Mouse (Mus musculus) thymus, adult 2 months (tissue): ENCODE measurements around the gene Slc12a4. TPM values are rescaled to one million over a fixed set of nuclear protein-coding genes. Genes with fewer than 3 reads are reported as not detected.

Experiments used
- DNase-seq: peaks from one replicate; pipeline ENCODE4 v3.0.0; 2021
- H3K27ac ChIP-seq: fragments of 200-500 bp; 2 replicates; pipeline ENCODE4 v1.5.1; 2012; ENCODE audit warnings: low read length, control low read depth; ENCODE audit not compliant: control insufficient read depth, insufficient read depth
- H3K27me3 ChIP-seq: fragments of 200-500 bp; 2 replicates; pipeline ENCODE4 v1.6.1; 2012; ENCODE audit warnings: mild to moderate bottlenecking, low read length, moderate library complexity, mixed read lengths; ENCODE audit not compliant: control insufficient read depth, insufficient read depth
- H3K36me3 ChIP-seq: fragments of 200-500 bp; 2 replicates; pipeline ENCODE4 v1.6.1; 2012; ENCODE audit warnings: mild to moderate bottlenecking, low read length, moderate library complexity; ENCODE audit not compliant: control insufficient read depth, insufficient read depth
- H3K4me1 ChIP-seq: fragments of 200-500 bp; replicated peaks from 2 replicates; pipeline ENCODE4 v1.6.1; 2012; ENCODE audit warnings: low read length; ENCODE audit not compliant: control insufficient read depth, insufficient read depth
- H3K4me3 ChIP-seq: fragments of 200-500 bp; 2 replicates; pipeline ENCODE4 v1.5.1; 2012; ENCODE audit warnings: mild to moderate bottlenecking, low read length, control low read depth, moderate library complexity; ENCODE audit not compliant: control insufficient read depth, insufficient read depth
- CTCF ChIP-seq: fragments of 200-500 bp; IDR thresholded peaks from 2 replicates; pipeline ENCODE4 v1.5.1; 2012; ENCODE audit warnings: mild to moderate bottlenecking, control low read depth, low read length, moderate library complexity, borderline replicate concordance; ENCODE audit not compliant: control insufficient read depth, poor library complexity, insufficient read depth; ENCODE audit errors: extremely low read depth
- POLR2A ChIP-seq: fragments of 200-500 bp; IDR thresholded peaks from 2 replicates; pipeline ENCODE4 v1.6.1; 2012; ENCODE audit warnings: mild to moderate bottlenecking, low read length, control low read depth, moderate library complexity; ENCODE audit not compliant: control insufficient read depth, poor library complexity, insufficient read depth; ENCODE audit errors: extremely low read depth
- WGBS: fragments of 180-500 bp; shearing (Covaris S2); methylation state at CpG from one replicate; pipeline ENCODE4 v1.1.7; 2018; 5-methylcytosine and 5-hydroxymethylcytosine counted together
- polyA plus RNA-seq: library from polyadenylated mRNA; depleted of rRNA; stranded (reverse); fragments of >200 nt; gene quantifications from 2 replicates; pipeline ENCODE4 v1.2.3, GENCODE M21; 2012

The Slc12a4 gene
- polyA plus RNA-seq, 1 experiment = 69.3 TPM

- Histone ChIP-seq H3K4me3 (no peak overlapping the region), H3K27ac (no peak overlapping the region), H3K4me1 (no peaks in the 10 kb centered on the region), H3K27me3 (no peaks in the 10 kb centered on the region), H3K36me3 (peaks cover 15% of the 10 kb centered on the region)
- TF ChIP-seq CTCF (no peak), POLR2A (no peak)
- WGBS = 87% methylated on average over 7 of the region's 7 CpGs
- no peak for DNase-seq
Measured at GRCm38 (mm10) chr8:105951057-105951659, 14.7 kb downstream of the Slc12a4 start.

GRCm38 (mm10) chr8:105949350-105949749 lies 16.5 kb downstream of the Slc12a4 start:
- Histone ChIP-seq H3K36me3 (peaks cover 23% of the 10 kb centered on the region), H3K27me3 (no peaks in the 10 kb centered on the region), H3K27ac (no peak overlapping the region), H3K4me3 (no peak overlapping the region), H3K4me1 (no peaks in the 10 kb centered on the region)
- no peak for DNase-seq
- no peak for TF ChIP-seq CTCF
- no peak for TF ChIP-seq POLR2A
- WGBS = 88% methylated on average over 10 of the region's 10 CpGs

- no peak for TF ChIP-seq CTCF
- no peak for TF ChIP-seq POLR2A
- Histone ChIP-seq H3K36me3 (peaks cover 17% of the 10 kb centered on the region), H3K27me3 (no peaks in the 10 kb centered on the region), H3K27ac (no peak within 1 kb of the TSS), H3K4me3 (no peak within 1 kb of the TSS), H3K4me1 (peaks cover 9% of the 10 kb centered on the region)
- no peak for DNase-seq
- 95% methylated on average over 8 of the region's 8 CpGs for WGBS
Measured at GRCm38 (mm10) chr8:105943321-105943739, 22.6 kb downstream of the Slc12a4 start, which contains the start of gene Lcat. Lcat (minus strand) TSS chr8:105943382.

GRCm38 (mm10) chr8:105942542-105942941 lies 23.4 kb downstream of the Slc12a4 start:
- Histone ChIP-seq H3K4me3 (no peak overlapping the region), H3K27ac (no peak overlapping the region), H3K36me3 (peaks cover 14% of the 10 kb centered on the region), H3K27me3 (no peaks in the 10 kb centered on the region), H3K4me1 (peaks cover 11% of the 10 kb centered on the region)
- 98% methylated on average over 5 of the region's 5 CpGs for WGBS
- no peak for DNase-seq
- TF ChIP-seq POLR2A = no peak
- no peak for TF ChIP-seq CTCF

GRCm38 (mm10) chr8:105942026-105942425 lies 23.9 kb downstream of the Slc12a4 start:
- H3K36me3 ChIP-seq = peaks cover 12% of the 10 kb centered on the region
- no peak overlapping the region for H3K4me3 ChIP-seq
- 95% methylated on average over 11 of the region's 11 CpGs for WGBS
- TF ChIP-seq POLR2A (no peak), CTCF (no peak)
- H3K27me3 ChIP-seq = no peaks in the 10 kb centered on the region
- DNase-seq = no peak
- peaks cover 11% of the 10 kb centered on the region for H3K4me1 ChIP-seq
- no peak overlapping the region for H3K27ac ChIP-seq

- TF ChIP-seq POLR2A = no peak
- no peak for TF ChIP-seq CTCF
- Histone ChIP-seq H3K27ac (peak within 1 kb of the TSS; percentile 91), H3K4me1 (peaks cover 15% of the 10 kb centered on the region), H3K27me3 (no peaks in the 10 kb centered on the region), H3K36me3 (no peaks in the 10 kb centered on the region), H3K4me3 (peak within 1 kb of the TSS; percentile 87)
- WGBS = 6% methylated on average over 4 of the region's 4 CpGs
- DNase-seq = peak; percentile 49
Measured at GRCm38 (mm10) chr8:105938306-105938669, 27.6 kb downstream of the Slc12a4 start, which contains the start of gene Psmb10. Psmb10 (minus strand) TSS chr8:105938444.

- H3K36me3 ChIP-seq = no peaks in the 10 kb centered on the region
- H3K27ac ChIP-seq = peak overlapping the region; percentile 91
- peaks cover 15% of the 10 kb centered on the region for H3K4me1 ChIP-seq
- peak overlapping the region; percentile 87 for H3K4me3 ChIP-seq
- TF ChIP-seq CTCF (no peak), POLR2A (peak; percentile 24; the same call in 1 of the 2 replicates)
- H3K27me3 ChIP-seq = no peaks in the 10 kb centered on the region
- WGBS = 0% methylated on average over 33 of the region's 33 CpGs
- peak; percentile 58 for DNase-seq
Measured at GRCm38 (mm10) chr8:105937496-105938305, 28.2 kb downstream of the Slc12a4 start.
